Mouse (Mus musculus) left cerebral cortex, adult 2 months (tissue): ENCODE data around the gene Ccsap. TPM values are rescaled to one million over a fixed set of nuclear protein-coding genes. Genes with fewer than 3 reads are reported as not detected.

Experiments used
- DNase-seq, 2 experiments: peaks; one replicate each; pipeline ENCODE4 v3.0.0; 2021 to 2022; ENCODE audit warnings: low spot score in 2 of 2, mixed read lengths in 1 of 2; ENCODE audit errors: extremely low spot score in 1 of 2
- H3K27ac ChIP-seq: fragments of 200-600 bp; 2 replicates; pipeline ENCODE4 v1.8.1; 2022
- H3K4me3 ChIP-seq: fragments of 200-600 bp; 2 replicates; pipeline ENCODE4 v1.8.1; 2022
- CTCF ChIP-seq: fragments of 200-600 bp; IDR thresholded peaks from 2 replicates; pipeline ENCODE4 v1.8.1; 2022; ENCODE audit warnings: antibody characterized with exemption, mild to moderate bottlenecking, moderate library complexity
- intact Hi-C: fragments of 180-260 bp; cut with DNase I; formaldehyde crosslinking; loops from one replicate; pipeline ENCODE4 v1.15.1; 2025
- total RNA-seq, 2 experiments: library from RNA; stranded (reverse); gene quantifications; 2 replicates each; pipeline ENCODE4 v1.2.3; 2021

Ccsap gene
- total RNA-seq, 2 experiments from 2014 or later = 65.9 to 75.4 TPM

DNA sequence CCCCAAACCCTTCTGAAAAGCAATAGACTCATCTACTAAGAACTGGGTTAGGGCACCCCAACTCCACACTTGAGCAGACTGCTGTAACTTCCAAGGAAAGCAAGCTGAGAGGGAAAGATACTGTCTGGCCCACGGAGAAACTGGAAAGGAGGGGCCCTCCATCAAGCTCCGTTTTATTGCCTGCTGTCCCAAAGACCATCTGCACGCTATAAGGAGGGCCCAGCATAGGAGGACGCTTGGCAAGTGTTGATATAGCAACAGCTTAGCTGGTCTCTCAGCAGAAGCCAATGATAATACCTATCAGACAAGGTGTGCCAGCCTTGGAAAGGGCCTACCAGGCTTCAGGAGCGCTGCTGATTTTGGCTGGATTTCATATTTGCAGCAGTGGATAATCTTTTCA is 8.4 kb downstream of the Ccsap start:
- Histone ChIP-seq H3K27ac (no peak overlapping the region), H3K4me3 (no peak overlapping the region)
- TF ChIP-seq CTCF = no peak
- no peak for DNase-seq
- intact Hi-C loops = no loop called here

DNA sequence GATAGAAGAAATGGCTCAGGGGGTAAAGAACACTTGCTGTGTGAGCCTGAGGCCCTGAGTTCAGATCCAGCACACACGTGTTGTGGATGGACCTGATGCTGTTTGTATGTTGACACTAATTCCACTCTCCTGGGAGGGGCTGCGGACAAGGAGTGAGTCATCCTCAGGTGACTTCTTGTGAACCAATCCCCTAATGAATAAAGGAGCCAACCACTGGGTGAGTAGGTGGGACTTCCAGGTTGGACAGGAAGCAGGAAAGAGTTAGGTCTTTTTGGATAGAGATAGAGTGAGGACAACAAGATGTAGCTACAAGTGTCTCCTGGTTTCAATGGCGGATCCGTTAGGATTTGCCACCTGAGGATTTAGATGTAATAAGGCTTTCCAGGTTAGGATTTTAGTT is 10.7 kb downstream of the Ccsap start:
- no peak for DNase-seq
- Histone ChIP-seq H3K4me3 (no peak overlapping the region), H3K27ac (no peak overlapping the region; the same call in 1 of the 2 replicates)
- intact Hi-C loops = no loop called here
- no peak for TF ChIP-seq CTCF

DNA sequence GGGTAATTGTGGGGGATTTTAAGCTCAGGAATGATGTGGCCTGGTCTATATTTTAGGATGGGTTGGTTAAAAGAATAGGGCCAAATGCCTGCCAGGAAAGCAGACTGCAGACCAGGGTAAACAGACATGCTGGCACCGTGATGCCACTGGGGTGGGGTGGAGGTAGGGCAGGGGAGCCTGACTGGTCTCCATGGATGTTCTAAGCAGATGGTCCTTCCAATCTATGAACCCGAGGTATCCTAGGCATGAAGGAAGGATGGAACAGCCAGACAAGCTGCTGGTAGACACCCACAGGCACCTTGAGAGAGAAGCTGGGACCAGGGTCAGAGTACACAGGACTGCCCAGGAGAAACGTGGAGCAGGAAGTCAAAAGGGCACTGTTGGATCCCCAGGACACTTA is 12.5 kb downstream of the Ccsap start:
- no peak overlapping the region for H3K4me3 ChIP-seq
- peak overlapping the region; percentile 61 for H3K27ac ChIP-seq
- TF ChIP-seq CTCF = no peak
- DNase-seq = no peak
- intact Hi-C loops = loop anchor here (2.0 kb wide), 1 partner anchor 37 kb away; no protein-coding TSS in a partner anchor

DNA sequence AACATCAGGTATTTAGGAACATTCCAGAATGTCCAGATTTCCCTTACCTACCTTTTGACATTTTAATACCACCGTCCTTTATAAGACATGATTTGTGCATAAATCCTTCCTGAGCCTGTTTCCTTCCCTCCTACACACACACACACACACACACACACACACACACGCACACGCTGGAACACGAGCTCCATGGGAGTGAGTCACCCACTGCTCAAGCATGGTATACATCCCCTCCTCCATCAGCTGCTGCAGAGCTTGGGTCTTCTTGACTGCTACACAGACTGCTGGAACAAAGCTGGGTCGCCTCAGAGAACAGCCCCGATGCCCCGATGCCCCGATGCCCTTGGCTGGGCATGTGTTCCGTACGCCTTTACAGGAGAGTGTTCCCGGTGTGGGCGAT is 13.5 kb downstream of the Ccsap start:
- H3K27ac ChIP-seq = peak overlapping the region; percentile 70
- TF ChIP-seq CTCF = no peak
- no peak overlapping the region for H3K4me3 ChIP-seq
- peak; percentile 53 to 65 for DNase-seq
- intact Hi-C loops = loop anchor here (2.0 kb wide), 1 partner anchor 38 kb away; no protein-coding TSS in a partner anchor

DNA sequence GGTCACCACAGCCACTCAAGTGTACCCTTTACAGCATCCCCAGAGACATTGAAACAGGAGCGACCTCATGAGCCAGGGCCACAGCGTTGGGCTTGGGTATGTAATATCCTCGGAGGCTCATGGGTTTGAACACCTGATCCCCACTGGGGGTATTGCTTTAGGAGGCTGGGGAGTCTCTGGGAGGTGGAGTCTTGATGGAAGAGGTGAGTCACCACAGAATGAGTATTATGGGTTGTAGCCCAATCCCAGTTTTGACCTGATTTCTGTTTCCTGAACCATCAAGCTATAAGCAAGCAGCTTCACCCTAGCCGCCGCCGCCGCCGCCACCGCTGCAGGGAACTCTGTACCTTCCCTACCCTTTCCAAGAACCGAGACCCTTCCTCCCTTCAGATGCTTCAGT is 14.0 kb downstream of the Ccsap start:
- H3K4me3 ChIP-seq = no peak overlapping the region
- H3K27ac ChIP-seq = peak overlapping the region; percentile 70
- no peak for DNase-seq
- TF ChIP-seq CTCF = no peak
- intact Hi-C loops = loop anchor here (2.0 kb wide), 1 partner anchor 39 kb away; no protein-coding TSS in a partner anchor

DNA sequence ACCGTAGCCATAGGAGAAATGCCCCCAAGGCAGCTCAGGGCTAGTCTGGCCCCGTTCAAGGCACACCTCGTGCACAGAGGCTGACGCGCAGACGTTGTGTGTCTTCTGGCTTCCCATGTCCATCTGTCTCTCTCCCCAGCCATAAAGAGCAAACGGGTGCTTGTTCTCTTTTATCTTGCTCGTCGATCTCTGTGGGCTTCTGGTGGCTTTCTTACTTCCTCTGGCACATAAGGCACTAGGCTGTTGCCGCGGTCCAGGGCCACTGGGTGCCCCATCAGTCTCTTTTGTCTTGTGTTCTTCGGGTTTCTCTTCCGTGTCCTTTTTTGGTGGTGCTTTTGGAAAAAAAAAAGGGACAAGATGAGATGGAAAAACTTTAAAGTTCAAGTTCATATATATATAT is 14.9 kb downstream of the Ccsap start:
- no peak overlapping the region for H3K4me3 ChIP-seq
- DNase-seq = no peak
- TF ChIP-seq CTCF = no peak
- H3K27ac ChIP-seq = peak overlapping the region; percentile 26
- intact Hi-C loops = no loop called here

DNA sequence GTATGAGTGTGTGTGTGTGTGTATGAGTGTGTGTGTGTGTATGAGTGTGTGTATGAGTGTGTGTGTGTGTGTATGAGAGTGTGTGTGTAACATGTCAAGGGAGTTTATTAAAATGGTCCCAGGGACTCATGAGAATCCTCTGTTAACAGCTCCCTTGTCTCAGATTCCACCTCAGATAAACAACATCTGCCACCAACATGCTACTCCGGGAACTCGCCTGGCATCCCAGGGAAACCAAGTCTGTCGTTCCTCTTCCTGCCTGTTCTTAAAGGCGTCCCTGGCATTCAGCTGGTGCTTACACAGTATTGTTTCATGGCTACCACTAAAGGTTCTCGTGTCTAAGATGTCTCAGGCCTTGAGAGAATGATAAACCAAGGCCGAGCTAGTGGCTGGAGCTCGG is 15.7 kb downstream of the Ccsap start:
- intact Hi-C loops = no loop called here
- no peak for TF ChIP-seq CTCF
- DNase-seq = no peak
- H3K27ac ChIP-seq = peak overlapping the region; percentile 26; the same call in 1 of the 2 replicates
- H3K4me3 ChIP-seq = no peak overlapping the region

DNA sequence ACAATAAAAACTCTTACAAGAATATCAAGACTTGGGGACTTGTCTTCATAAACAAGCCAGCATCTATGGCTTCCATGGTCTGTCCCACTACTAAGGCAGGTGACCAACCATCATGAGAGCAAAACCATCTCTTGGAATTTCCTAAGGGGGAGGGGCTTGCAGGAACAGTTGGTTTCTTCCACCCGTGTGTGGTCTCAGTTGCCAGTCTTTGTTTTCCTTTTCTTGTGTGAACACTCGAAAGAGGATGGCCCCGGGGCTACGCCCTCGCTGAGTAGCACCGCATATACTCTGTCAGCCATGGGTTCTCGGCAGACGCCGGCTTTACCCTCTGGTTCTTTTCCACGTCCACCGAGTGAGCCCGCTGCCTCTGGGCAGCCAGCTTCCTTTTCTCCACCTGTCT is 17.9 kb downstream of the Ccsap start:
- intact Hi-C loops = no loop called here
- TF ChIP-seq CTCF = no peak

DNA sequence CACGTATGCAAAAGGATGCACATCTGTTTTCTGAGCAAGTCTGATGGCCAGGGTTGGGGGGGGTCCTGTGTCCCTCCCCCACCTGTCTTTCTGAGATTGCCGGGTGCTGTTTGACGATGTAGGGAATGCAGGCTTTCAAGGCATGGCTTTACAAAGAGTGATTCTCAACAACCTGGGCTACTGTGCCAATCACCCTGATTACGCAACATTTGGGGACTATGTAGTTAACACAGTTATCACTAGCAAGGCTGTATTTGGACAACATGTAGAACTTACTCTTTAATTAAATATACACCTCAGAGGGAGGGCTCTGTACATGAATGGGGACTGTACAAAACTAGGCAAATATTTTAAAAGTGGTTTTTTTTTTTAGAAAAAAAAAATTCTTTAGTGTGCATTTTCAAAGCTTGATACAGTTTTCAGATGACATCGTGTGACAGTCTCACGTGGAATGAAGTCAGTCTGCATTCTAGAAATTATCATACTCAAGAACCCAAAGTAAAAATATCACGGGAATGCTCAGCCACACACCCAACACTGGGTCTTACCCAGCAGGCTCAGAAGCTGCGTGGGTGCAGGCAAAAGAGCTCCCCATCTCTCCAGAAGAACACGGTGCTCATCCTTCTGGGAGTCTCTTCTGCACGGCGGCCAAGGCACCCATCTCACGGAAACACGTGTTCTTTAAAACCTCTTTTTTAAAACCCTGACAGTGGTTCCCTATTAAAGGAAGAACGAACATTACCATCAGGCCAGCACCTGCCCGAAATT is 19.2 kb downstream of the Ccsap start:
- peak; percentile 67 to 72 for DNase-seq
- no peak for TF ChIP-seq CTCF
- intact Hi-C loops = loop anchor here (2.0 kb wide), 2 partner anchors 18 to 40 kb away; no protein-coding TSS in a partner anchor
- Histone ChIP-seq H3K4me3 (no peak overlapping the region), H3K27ac (peak overlapping the region; percentile 73)

More for the DNA sequence above, 17.9 kb downstream of the Ccsap start:
- DNase-seq = no peak
- Histone ChIP-seq H3K4me3 (no peak overlapping the region), H3K27ac (peak overlapping the region; percentile 73)

DNA sequence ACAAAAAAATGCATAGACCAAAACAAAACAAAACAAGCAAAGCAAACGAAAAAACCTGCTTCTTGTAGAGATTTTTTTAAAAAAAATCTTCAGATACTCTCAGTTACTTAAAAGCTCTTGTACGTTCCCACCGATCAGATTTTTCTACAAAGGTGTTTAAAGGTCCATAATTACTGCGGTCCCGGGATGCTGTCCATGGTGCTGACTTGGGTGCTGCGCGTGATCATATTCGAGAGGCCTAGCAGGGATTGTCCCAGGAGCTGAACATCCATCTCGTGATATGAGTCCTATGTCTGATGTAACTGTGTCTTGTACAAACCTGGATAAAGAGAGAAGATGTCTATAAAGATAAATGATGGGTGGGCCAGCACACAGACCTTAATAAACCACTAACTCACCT is 21.5 kb downstream of the Ccsap start:
- Histone ChIP-seq H3K27ac (no peak overlapping the region), H3K4me3 (no peak overlapping the region)
- DNase-seq = no peak
- TF ChIP-seq CTCF = no peak
- intact Hi-C loops = no loop called here

DNA sequence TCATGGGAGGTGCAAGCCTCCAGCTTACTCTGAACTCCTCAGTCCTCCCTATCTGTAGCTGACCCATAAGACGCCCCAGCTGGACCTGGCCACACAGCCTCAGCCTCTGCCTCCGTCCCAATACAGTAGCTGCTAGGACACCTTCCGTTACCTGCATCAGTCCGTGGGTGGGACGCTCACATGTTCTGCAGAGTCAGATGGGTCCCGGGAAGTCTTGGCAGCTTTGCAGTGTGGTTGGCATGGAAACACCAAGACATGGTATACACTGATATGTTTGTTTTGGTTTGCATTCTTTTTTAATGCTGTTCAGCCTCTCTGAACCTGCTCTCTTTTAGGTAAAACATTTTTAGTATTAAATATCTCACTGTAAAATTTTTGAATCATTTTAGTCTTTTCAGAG is 23.7 kb downstream of the Ccsap start:
- no peak for TF ChIP-seq CTCF

DNA sequence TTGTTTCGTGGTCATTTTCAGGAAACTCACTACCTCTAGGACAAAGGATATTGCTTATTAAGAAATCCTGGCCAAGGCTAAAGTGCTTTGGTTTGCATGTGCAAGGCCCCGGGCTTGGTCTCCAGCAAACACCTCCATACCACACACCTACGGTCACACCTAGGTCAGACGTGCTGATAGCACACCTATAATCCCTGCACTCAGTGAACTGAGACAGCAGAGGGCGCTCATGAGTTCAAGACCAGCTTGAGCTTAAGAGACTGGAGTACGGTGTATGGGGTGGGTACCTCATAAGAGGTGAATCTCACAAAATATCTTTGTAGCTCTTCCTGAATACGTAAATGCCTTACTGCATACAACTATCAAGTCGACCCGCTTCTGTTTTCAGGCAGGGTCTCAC is 24.6 kb downstream of the Ccsap start:
- Histone ChIP-seq H3K27ac (peak overlapping the region; percentile 26; the same call in 1 of the 2 replicates), H3K4me3 (no peak overlapping the region)
- peak; percentile 86 for TF ChIP-seq CTCF
- intact Hi-C loops = no loop called here
- peak; percentile 61 to 70 for DNase-seq

More for the DNA sequence above, 23.7 kb downstream of the Ccsap start:
- no peak overlapping the region for H3K4me3 ChIP-seq
- H3K27ac ChIP-seq = peak overlapping the region; percentile 30
- peak in 1 of 2 experiments; percentile 43 for DNase-seq
- intact Hi-C loops = no loop called here

DNA sequence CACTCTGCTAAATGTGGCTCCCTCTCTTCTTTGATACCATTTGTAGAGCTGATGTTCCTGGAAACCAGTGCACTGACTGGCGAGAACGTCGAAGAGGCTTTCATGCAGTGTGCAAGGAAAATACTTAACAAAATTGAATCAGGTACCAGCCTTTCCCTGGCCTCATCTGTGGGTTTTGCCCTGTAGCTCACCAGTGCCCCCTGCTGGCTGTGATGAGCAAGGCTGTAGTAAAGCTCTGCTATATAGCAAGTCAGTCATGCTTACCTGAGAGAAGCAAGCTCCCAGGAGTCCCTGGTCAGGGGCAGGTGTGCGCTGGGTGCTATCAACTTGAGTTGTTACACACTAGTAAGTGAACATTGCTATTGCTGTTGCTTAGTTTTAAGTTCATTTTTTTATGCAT is 27.3 kb downstream of the Ccsap start:
- intact Hi-C loops = loop anchor here (1.0 kb wide), 1 partner anchor 42 kb away; no protein-coding TSS in a partner anchor
- DNase-seq = peak; percentile 57 to 59
- no peak overlapping the region for H3K27ac ChIP-seq
- H3K4me3 ChIP-seq = no peak overlapping the region
- TF ChIP-seq CTCF = peak; percentile 81
